Comparison of ENCODE assay signal across 26 mouse cellular contexts in the genomic region with DNA sequence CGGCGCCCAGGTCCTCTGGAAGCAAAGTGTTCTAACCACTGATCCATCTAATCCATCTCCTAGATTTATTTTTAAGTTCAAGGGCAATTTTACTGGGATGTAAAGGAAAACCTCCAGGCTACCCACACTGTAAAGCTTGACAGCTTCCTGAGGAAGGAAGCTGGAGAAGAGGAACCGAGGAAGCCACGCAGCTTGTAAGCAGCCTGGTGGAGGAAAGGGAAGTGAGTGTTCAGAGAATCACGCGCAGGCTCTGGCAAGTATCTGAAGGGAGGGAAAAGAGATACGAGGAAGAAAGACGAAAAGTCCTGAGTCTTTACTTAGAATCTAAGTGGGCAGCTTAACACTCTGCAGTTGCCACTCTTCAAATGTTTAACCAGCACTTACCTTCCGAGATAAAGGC. TPM values are rescaled to one million over a fixed set of nuclear protein-coding genes. Genes with fewer than 3 reads are reported as not detected.
DNase-seq lines count a peak whose midpoint lies in the region; ATAC-seq and TF ChIP-seq lines count a peak whose summit lies in the region.
"Had no signal": no experiment of that assay in that cellular context is flagged by ENCODE, and none has a peak within 500 bp of the region (broad histone marks: within the 10 kb centered on the region; RNA-seq: fewer than 3 reads in every experiment).

No protein-coding gene starts in this region.

- no peaks in the 10 kb centered on the region for H3K9me3 ChIP-seq in lung, postnatal 0 days (ENCODE audit: low read length)
- no peaks in the 10 kb centered on the region for H3K9me3 ChIP-seq in stomach, postnatal 0 days (ENCODE audit: control insufficient read depth, low read length)
- H3K9me3 ChIP-seq: hindbrain, embryonic 13.5 days; limb, embryonic 10.5 days; neural tube, embryonic 13.5 days had no signal

- H3K4me1 ChIP-seq in lung, postnatal 0 days (ENCODE audit: insufficient read depth, low read depth, low read length): 0 out of 2 replicates have a peak, but pooled peaks cover 3% of the 10 kb centered on the region
- no peaks in the 10 kb centered on the region for H3K4me1 ChIP-seq in stomach, postnatal 0 days (replicated peaks; ENCODE audit: control insufficient read depth, insufficient read depth)

- no peak for ATAC-seq in lung, postnatal 0 days
- peak; percentile 27 for ATAC-seq in megakaryocyte progenitor cell, adult 5-6 weeks (replicated peaks; ENCODE audit: poor library complexity)
- no peak for ATAC-seq in stomach, postnatal 0 days (ENCODE audit: low FRiP score, low TSS enrichment)
- ATAC-seq: forebrain, embryonic 16.5 days had no signal

- H3K27me3 ChIP-seq in lung, postnatal 0 days (replicated peaks; ENCODE audit: insufficient read depth, low read length): no peaks in the 10 kb centered on the region
- H3K27me3 ChIP-seq in stomach, postnatal 0 days (ENCODE audit: control insufficient read depth, insufficient read depth, low read length): no peaks in the 10 kb centered on the region
- H3K27me3 ChIP-seq: hindbrain, embryonic 13.5 days; neural tube, embryonic 13.5 days had no signal

- H3K4me2 ChIP-seq in lung, postnatal 0 days (replicated peaks; ENCODE audit: low read depth, low read length): peak overlapping the region; percentile 25; the same call in 1 of the 2 replicates
- no peak overlapping the region for H3K4me2 ChIP-seq in stomach, postnatal 0 days (replicated peaks; ENCODE audit: low read depth)
- H3K4me2 ChIP-seq: hindbrain, embryonic 13.5 days; neural tube, embryonic 13.5 days had no signal

- H3K27ac ChIP-seq in lung, postnatal 0 days (ENCODE audit: low read length): peak overlapping the region; percentile 55
- no peak overlapping the region for H3K27ac ChIP-seq in stomach, postnatal 0 days (replicated peaks)
- H3K27ac ChIP-seq: gastrocnemius, adult 2 months; hindbrain, embryonic 13.5 days; limb, embryonic 10.5 days; liver, embryonic 14.5 days; neural tube, embryonic 13.5 days had no signal

- no peak for TF ChIP-seq EP300 in lung, postnatal 0 days (IDR thresholded peaks at IDR 0.05)
- no peak for TF ChIP-seq EP300 in stomach, postnatal 0 days (optimal IDR thresholded peaks at IDR 0.05)

- peaks cover 17% of the 10 kb centered on the region; the same call in 1 of the 2 replicates for H3K36me3 ChIP-seq in lung, postnatal 0 days (ENCODE audit: insufficient read depth, low read length)
- H3K36me3 ChIP-seq in stomach, postnatal 0 days (ENCODE audit: control insufficient read depth, insufficient read depth, low read length): peaks cover 9% of the 10 kb centered on the region; the same call in 1 of the 2 replicates

- DNase-seq in layer of hippocampus, adult 11-12 months (ENCODE audit: low spot score): peak; percentile 32
- no peak for DNase-seq in layer of hippocampus, postnatal 10 days (ENCODE audit: low spot score in 2 of 2)
- peak; percentile 45 for DNase-seq in lung, postnatal 0 days (ENCODE audit: low spot score)
- DNase-seq in lung, postnatal 4 days: no peak
- peak; percentile 53 for DNase-seq in brain, adult 2 months (ENCODE audit: low read depth, low spot score)
- no peak for DNase-seq in stomach, postnatal 0 days (ENCODE audit: low spot score)
- DNase-seq: cerebellum, adult 11-12 months; cerebellum, postnatal 36 days; gastrocnemius, adult 2 months; kidney, postnatal 25 days; right cerebral cortex, postnatal 25 days; thymus, postnatal 25 days had no signal

- no peak overlapping the region for H3K4me3 ChIP-seq in lung, postnatal 0 days (ENCODE audit: low read depth, low read length)
- no peak overlapping the region for H3K4me3 ChIP-seq in stomach, postnatal 0 days (ENCODE audit: low read depth, low read length)
- H3K4me3 ChIP-seq: erythroblast, embryonic 14.5 days; gastrocnemius, adult 2 months; hindbrain, embryonic 13.5 days; limb, embryonic 10.5 days; neural tube, embryonic 13.5 days had no signal

- no peak for TF ChIP-seq CTCF in lung, postnatal 0 days (IDR thresholded peaks at IDR 0.05)
- no peak for TF ChIP-seq CTCF in stomach, postnatal 0 days (IDR thresholded peaks at IDR 0.05; ENCODE audit: low read depth)

- 36% methylated on average over 9 of the region's 9 CpGs for whole genome bisulfite sequencing in lung, postnatal 0 days
- WGBS in stomach, postnatal 0 days: 67% methylated on average over 9 of the region's 9 CpGs

- no peak overlapping the region for H3K9ac ChIP-seq in lung, postnatal 0 days (replicated peaks; ENCODE audit: low read depth)
- H3K9ac ChIP-seq in stomach, postnatal 0 days (ENCODE audit: low read length): no peak overlapping the region
- H3K9ac ChIP-seq: hindbrain, embryonic 13.5 days; liver, embryonic 14.5 days; neural tube, embryonic 13.5 days had no signal

RNA-seq across cellular contexts. Expression of a gene that starts 3.0 kb away (rescaled TPM):
- total RNA-seq in layer of hippocampus, postnatal 10 days (2021): 1 to 10 TPM; 8.5 to 9.9 TPM
- polyA plus RNA-seq in lung, postnatal 0 days (2015; fragmentation: Nextera tagmentation; extraction: Ambion mirVana): 11.1 and 11.2 TPM in 2 replicates
- total RNA-seq in megakaryocyte progenitor cell, adult 5-6 weeks (2015): 5.2 and 6.2 TPM in 2 replicates
- total RNA-seq in megakaryocyte progenitor cell, adult 5-6 weeks (2017): 7.8 and 8.8 TPM in 2 replicates
- polyA plus RNA-seq in stomach, postnatal 0 days (2015; fragmentation: Nextera tagmentation; extraction: Ambion mirVana): 8.6 and 9.0 TPM in 2 replicates

RNA-seq across cellular contexts. Expression of a gene that starts 3.4 kb away (rescaled TPM):
- total RNA-seq in layer of hippocampus, postnatal 10 days (2021): 10 to 100 TPM; 27.1 to 27.9 TPM
- polyA plus RNA-seq in lung, postnatal 0 days (2015; fragmentation: Nextera tagmentation; extraction: Ambion mirVana): 10.8 and 12.6 TPM in 2 replicates
- total RNA-seq in megakaryocyte progenitor cell, adult 5-6 weeks (2015): 27.5 and 32.9 TPM in 2 replicates
- 7.0 and 7.9 TPM in 2 replicates for total RNA-seq in megakaryocyte progenitor cell, adult 5-6 weeks (2017)
- polyA plus RNA-seq in stomach, postnatal 0 days (2015; fragmentation: Nextera tagmentation; extraction: Ambion mirVana): 7.9 and 8.1 TPM in 2 replicates

RNA-seq across cellular contexts. Expression of a gene that starts 28.3 kb away (rescaled TPM):
- 1 to 10 TPM in 1 of 2 experiments, under 1 TPM in 1; 0.55 to 1.7 TPM for total RNA-seq in layer of hippocampus, postnatal 10 days (2021)
- polyA plus RNA-seq in lung, postnatal 0 days (2015; fragmentation: Nextera tagmentation; extraction: Ambion mirVana): 0.08 and 0.20 TPM in 2 replicates
- total RNA-seq in megakaryocyte progenitor cell, adult 5-6 weeks (2015): not detected in 2 replicates
- total RNA-seq in megakaryocyte progenitor cell, adult 5-6 weeks (2017): not detected in 2 replicates
- 0.05 TPM in 1 of 2 replicates, not detected in the other for polyA plus RNA-seq in stomach, postnatal 0 days (2015; fragmentation: Nextera tagmentation; extraction: Ambion mirVana)
- total RNA-seq: gastrocnemius, adult 2 months; heart, adult 18-20 months; megakaryocyte-erythroid progenitor cell, adult 5-6 weeks had no signal
- polyA plus RNA-seq: brain, embryonic 14.5 days; embryonic facial prominence, embryonic 11.5 days; erythroblast, embryonic 14.5 days; forebrain, embryonic 16.5 days; heart, postnatal 0 days; hindbrain, embryonic 13.5 days; intestine, embryonic 14.5 days; limb, embryonic 10.5 days; liver, embryonic 14.5 days; neural tube, embryonic 13.5 days; testis, adult 2 months had no signal

Comparison
In these comparisons a context has a peak if more than half of its experiments do, and no peak if none do; other contexts are left out.
1. DNase-seq: peak in layer of hippocampus, adult 11-12 months (single experiment), lung, postnatal 0 days (single experiment) and brain, adult 2 months (single experiment); none in layer of hippocampus, postnatal 10 days (0 of 2), lung, postnatal 4 days (0 of 2) and stomach, postnatal 0 days (single experiment).